Mouse (Mus musculus) inflammation-experienced regulatory T-cells, adult 6 months (primary cell): Measurements from ENCODE around the gene Cabp4. TPM values are rescaled to one million over a fixed set of nuclear protein-coding genes. Genes with fewer than 3 reads are reported as not detected.

Source experiments
- ATAC-seq: one replicate; pipeline ENCODE4 v1.8.0; 2017
- polyA plus RNA-seq, 3 experiments: library from polyadenylated mRNA; unstranded; fragments of 100-300 nt; shearing (Covaris generic); gene quantifications; one replicate each; pipeline ENCODE4 v1.2.1; 2017

Gene Cabp4
- polyA plus RNA-seq: 1 to 10 TPM in 1 of 3 experiments, under 1 TPM in 2; 0.91 to 1.1 (median 0.97) TPM

DNA sequence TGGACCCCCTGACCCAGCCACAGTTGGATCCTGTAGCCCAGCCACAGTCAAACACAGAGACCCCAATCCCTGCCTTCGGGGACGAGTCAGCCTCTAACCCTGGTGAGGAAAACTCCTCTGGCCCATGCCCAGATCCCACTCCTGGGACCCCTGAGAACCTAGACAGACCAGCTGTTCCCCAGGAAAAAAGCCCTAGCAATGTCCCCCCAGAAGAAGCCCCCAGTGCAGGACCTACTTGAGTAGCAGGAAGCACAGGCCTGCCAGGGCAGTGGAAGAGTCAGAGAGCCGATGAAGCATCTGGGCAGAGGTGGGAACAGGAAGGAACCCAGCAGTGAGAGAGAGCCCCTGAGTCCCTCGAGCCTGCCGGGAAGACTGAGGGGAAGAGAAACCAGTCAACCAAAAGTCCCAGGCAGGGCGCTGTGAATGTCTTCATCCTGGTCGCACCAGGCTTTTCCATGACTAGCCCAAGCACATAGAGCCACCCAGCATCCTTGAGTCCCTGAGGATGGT, at the start of gene Cabp4:
TSS of gene Cabp4 (minus strand) at position 275 of the 510 bp plus-strand sequence.
- no peak for ATAC-seq

DNA sequence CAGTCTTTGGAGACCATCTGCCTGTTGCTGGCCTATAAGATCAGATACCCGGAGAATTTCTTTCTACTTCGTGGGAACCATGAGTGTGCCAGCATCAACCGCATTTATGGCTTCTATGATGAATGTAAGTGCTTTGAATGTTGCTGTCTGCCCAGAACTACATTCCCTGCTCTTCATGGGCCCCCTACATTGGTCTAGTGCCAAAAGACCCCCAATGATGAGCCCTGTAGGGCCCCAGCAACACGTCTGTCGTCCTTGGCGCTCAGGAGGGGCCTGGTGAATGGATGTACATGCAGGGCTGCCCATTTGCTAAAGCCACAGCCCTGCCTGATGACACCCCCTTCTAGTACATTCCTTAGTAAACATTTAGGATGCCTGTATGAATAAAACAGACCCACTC, 49.3 kb upstream of the Cabp4 start:
- no peak for ATAC-seq

DNA sequence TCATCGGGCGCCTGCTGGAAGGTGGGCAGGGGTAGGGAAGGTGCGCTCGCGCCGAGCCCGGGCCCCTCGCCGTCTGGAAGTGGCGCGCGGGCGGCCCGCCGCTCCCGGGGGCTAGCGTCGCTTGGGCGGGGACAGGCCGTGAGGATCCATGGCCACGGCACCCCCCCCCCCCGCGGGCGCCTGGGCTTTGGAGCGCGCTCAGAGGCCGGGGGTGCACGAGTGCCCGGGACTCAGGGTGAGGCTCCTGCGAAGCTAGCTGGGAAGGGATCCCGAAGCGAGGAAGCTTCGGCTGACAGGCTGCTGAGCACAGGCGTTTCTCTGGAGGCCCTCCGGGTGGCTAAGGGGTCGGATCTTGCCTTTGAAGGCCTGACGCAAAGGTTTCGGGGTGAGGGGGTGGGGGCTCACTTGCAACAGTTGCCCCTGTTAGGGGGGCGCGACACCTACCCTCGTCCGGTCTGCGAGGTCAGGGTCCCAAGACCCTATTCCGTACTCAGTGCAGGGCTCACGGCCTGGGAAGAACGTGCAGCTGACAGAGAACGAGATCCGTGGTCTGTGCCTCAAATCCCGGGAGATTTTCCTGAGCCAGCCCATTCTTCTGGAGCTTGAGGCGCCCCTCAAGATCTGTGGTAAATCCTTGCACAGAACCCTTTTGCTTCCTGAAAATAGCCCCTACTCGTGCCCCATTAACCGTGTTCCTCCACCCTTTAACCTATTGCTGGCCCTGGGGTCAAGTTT, 48.6 kb upstream of the Cabp4 start:
- ATAC-seq: no peak

DNA sequence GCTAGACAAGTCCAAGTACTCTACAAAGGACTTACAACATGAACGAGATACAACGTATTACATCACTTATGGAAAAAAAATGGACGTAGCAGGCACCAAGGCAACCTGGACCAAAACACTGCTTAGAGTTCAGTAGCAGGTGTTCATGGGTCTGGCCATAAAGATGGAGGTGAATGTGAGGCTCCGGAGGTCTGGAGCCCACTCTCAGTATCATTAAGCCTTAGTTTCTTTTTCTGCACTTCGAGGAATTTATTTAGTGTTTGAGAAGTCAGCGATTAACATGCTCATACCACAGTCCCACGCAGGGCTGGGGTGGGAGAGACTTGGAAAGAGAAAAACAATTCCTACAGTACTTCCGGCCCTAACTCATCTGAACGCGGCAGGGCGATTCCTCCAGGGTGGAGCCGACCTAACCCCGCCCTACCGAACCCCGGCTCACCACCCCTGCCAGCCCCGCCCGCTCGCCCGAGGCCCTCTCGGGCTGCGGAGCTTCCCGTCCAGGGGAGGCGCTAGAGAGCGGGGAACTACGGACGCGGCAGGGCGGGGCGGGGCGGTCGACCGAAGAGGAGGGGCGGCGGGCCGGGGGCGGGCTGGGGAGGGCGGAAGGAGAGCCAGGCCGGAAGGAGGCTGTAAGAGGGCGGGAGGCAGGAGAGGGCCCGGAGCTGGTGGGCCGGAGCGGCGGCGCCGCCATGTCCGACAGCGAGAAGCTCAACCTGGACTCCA, 47.9 kb upstream of the Cabp4 start, which contains the start of gene Ppp1ca:
TSS of gene Ppp1ca (plus strand) at position 538 of the 723 bp plus-strand sequence.
- ATAC-seq: peak; percentile 85

DNA sequence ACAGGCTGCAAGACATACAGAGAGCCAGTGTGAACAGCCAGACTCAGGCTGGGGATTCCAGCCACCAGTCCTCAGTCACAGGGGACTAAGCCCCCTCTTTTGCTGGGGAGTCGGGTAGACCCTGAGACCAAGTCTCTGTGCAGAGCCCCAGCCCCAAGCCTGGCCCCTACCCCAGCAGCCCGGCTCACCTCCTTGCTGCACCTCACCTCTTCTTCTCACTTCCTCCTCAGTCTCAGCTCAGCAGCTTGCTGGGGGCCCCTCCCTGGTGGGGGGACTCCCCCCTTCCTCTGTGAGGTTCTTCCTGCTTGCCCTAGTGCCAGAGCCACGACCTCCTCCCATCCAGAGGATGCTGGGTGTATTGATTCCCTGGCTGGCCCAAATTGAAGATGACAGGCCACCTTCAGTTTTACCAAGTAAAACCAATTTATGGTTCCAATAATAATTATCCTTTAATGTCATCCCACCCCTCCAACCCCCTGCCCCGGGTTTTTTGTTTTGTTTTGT, 47.0 kb upstream of the Cabp4 start, which contains the start of gene Tbc1d10c:
TSS of gene Tbc1d10c (minus strand) at position 454 of the 504 bp plus-strand sequence.
- peak; percentile 71 for ATAC-seq

DNA sequence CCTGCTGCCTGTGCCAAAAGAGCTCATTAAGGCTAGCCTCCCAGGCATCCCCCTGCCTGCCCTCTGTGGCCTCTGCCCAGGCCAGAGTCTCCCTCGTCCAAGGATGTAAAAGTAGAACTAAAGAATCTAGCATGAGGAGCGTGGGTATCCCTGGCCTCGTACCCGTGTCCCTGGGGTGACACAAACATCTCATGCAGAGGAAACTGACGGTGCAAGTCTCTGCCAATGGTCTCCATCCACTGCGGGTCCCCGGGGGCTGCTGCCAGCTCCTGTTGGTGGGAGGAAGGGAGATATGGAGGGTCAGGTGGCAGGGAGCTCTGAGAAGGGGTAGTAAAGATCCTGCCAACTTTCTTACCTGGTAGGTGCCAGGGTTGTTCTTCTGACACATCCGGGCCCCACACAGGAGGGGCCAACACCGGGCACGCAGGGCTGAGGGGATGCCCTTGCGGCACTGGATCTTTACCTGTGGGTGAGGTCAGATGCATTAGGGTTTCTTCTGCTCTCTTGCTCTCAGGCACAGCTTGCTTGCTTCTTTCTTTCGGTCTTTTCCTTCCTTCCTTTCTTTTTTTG, 45.3 kb upstream of the Cabp4 start:
- no peak for ATAC-seq

DNA sequence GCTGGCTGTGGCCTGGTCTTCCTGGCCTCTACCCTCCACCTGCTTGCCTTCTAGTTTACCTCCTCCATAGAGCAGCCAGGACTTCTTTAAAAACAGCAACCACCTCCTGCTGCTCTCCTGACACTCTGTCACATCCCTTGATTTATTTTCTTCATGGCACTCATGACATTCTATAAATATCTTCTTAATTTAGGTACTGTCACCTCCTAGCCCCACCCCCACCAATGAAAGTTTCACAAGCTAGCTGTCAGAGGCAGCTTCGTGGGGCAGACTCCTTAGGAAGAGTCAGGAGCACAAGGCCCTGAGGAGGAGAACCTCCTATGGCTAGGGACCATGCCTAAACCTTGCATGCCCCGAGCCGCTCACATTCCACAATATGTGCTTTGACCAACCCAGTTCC, 43.5 kb upstream of the Cabp4 start:
- no peak for ATAC-seq

DNA sequence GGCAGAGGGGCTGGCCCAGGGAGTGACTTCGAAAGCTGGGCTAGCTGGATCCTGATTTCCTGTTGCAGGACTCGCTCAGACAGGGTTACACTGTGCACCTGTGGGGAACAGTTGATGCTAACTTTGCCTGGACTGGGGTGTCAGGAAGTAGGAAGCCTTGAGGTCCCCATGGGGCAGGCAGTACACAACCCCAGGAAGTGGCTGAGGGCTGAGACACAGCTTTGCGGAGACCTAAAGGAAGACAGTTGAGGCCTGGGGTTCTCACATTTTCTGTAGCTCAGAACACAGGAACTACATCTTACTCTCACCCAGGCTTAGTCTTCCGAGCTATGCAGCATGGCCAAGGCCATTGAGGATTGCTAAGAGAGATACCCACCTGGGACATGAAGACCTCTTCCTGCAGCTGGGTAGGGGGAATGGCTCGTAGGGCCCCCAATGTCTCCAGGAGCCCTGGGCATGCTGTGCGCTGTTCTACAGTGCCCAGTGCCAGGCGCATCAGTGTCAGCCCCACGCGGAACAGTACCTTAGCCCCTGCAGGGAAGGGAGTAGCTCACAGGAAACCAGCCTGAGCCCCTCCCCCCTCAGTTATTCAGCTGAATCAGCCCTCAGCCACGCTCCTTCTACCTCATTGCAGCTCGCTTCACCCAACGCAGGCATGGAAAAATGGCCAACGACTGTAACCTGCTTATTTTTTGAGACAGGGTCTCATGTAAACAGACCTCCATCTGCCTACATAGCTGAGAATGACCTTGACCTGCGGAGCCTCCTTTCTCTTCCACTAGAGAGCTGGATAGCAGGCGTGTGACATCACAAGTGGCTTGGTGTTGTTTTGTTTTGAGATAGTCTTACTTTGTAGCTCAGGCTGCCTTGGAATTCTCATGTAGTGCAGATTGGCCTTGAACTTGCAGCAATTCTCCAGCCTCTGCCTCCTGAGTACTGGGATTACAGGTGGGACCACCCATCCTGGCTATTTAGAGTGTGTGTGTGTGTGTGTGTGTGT, 41.4 kb upstream of the Cabp4 start:
- peak; percentile 77 for ATAC-seq

DNA sequence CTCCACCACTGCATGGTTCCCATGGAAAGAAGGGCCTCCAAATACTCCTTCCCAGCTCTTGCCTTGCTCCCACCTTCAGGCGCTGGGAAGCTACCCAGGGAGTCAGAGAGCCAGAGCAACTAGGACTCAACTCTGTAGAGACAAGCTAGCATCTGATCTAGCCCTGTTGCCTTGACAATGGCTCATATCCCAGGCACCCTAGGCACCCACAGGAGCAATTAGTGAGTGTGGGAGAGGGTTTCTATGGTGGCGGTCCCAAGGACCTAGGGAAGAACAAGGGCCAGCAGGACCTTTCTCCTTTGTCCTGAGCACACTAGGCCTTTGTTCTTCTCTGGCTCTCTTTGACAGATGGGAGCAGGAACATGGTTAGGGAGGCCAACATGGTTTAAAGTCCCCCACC, 39.9 kb upstream of the Cabp4 start:
- ATAC-seq: no peak

DNA sequence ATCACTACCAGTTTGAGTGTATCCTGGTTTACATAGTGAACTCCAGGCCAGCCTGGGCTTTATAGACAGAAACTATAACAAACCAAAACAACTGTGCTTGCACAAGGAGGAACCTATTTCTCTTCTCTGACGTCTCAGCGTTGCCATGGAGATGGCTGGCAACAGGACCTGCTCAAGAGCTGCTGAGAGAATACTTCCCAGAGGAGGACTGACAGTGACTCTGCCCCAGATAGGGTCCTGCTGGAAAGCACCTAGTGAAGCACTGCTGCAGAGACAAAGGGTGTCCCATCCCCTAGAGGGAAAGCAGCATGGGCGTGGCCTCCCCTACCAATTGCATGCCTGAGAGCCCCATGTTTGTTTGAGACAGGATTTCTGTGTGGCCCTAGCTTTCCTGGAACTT, 38.1 kb upstream of the Cabp4 start:
- peak; percentile 19 for ATAC-seq

DNA sequence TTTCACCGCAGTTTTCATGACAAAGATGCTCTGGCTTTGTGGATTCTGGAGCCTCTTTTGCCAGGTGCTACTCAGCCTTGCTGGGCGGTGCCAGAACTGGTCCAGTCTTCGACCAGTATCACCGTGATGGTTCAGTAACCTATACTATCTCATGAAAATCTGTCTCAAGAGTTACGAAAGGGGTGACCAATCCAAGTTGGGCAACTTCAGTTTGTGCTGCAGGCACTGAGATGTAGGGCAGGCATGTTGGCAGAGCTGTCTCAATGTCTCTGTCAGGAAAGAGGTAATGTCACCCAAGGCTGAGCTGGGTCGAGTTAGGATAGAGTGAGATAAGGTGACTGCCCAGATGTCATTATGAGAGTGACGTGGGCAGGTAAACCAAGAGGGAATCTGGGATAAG, 36.6 kb upstream of the Cabp4 start:
- ATAC-seq: no peak

DNA sequence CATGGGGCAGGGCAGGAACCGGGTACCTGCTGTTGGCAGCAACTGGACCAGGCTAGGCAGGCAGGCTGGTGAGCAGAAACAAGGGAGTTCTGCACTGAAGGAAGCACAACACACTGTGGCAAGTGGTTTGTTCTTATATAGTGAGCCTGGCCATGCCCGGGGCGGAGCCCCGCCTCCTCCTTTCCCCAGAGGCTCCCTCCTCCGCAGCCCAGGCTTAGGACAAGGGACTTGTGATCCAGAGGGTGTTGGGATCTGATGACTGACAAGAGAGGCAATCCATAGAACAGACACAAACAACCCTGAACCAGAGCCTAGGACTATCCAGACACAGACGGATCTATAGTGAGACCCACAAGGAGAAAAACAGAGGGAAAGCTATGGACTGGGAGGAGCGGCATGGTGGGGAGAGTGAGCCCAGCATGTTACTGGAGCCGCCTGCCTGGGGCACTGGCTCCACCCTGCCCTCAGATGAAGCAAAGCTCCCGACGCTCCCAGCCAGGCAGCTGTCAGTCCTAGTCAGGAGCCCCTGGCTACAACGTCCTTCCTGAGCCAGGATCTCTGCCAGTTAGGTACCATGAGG, 31.6 kb upstream of the Cabp4 start, which contains the start of gene Carns1:
TSS of gene Carns1 (minus strand) at position 112 of the 580 bp plus-strand sequence.
- no peak for ATAC-seq

DNA sequence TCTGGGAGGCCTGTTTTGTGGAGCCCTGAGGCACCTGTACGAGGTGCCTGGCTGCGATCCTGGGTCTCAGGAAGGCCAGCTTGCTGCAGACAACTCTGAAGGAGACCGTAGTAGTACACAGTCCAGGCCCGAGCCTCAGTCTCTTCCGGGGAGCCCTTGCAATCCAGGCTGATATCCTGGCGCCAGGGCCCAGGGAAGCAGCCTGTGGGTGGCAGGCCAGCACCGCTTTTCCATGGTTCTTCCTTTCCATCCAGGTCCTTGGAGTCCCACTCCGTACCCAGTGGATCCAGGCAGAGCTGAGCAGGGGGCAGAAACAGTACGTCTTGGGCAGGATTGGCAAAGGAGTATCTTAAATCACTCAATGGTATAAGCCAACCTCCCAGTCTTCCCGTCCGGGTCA, 29.1 kb upstream of the Cabp4 start:
- no peak for ATAC-seq

DNA sequence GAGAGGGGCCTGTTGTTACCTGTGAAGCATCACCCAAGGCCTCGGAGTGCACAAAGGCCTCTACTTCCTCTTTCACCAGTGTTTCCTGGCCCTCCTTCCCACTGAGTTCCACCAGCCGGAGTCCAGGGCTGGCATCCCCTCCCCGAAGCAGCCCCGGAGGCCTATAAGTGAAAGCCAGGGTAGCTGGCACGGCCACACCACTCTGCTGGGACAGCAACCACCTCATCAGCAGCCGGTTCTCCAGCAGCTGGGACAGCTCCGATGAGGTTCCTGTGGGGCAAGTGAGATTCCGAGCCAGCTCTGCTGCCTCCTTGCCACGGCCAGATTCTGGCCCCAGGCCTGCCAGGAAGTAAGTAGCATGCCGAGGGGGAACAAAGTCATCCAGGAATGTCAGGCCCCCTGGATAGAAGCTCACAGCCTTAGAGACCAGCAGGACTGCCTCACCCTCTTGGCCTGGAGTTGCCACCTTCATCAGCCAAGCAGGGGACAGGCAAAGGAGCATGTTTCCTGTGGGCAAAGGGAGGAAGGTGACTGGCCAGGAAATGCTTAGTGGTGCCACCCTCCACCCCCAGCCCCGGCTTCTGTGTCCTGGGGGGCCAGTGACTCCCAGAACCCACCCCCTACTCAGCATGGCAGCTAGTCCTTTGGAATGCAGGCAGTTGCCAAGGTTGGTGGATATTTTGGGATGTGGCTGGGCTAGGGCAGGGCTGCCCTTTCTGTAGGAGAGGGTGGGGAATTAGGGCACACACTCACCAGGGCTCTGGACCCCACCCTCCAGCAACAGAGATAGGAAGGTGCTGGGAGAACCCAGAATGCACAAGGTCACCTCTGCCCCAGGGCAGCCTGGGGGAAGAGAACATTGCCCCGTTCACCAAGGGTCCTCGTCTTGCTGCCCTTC, 27.8 kb upstream of the Cabp4 start:
- no peak for ATAC-seq

DNA sequence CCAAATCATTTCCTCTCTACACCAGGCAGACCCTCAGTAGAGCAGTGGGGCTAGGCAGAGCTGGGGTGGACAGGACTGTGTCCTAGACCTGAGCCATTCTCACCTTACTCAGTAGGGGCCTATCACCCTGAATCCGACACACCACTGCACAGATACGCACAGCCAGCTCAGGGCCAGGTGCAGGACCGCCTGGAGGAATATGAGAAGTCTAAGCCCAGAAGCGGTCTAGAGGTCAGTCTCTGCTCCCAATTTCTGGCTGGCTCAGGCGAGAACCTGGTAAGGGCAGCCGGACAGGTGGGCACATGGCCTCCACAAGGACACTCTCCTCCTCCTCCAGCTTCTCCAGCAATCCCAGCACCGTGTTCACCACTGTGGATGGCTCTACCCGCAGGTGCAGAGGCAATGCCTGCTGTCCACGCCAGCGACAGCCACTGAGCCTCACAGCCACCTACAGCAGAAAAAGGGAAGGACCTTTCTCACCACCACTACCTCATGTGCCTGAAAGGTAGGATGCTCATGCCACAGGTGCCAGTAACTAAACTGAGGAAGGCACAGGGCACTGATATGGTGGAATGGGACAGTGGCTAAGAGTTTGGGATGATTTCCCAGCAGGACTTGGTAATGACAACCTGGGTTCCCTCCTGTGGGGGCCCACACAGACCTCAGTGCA, 27.0 kb upstream of the Cabp4 start:
- ATAC-seq: no peak

DNA sequence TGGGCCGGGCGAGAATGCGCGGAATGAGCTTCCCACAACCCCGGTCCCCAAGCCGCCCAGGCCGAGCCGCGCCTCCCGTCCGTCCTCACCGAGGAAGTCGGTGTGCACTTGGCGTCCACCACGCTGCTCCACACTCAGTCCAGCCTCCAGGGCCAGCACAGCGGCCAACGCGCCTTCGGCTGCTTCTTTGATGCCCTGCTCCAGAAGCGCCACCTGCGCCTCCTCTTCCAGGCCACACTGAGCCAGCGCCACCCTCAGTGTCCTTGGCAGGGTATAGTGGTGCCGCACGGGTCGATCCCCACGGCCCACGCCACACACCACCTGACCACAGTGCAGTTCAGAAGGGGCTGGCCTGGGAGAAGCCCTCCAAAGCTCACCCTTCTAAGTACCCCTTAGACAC, 26.0 kb upstream of the Cabp4 start:
- ATAC-seq: peak; percentile 16

DNA sequence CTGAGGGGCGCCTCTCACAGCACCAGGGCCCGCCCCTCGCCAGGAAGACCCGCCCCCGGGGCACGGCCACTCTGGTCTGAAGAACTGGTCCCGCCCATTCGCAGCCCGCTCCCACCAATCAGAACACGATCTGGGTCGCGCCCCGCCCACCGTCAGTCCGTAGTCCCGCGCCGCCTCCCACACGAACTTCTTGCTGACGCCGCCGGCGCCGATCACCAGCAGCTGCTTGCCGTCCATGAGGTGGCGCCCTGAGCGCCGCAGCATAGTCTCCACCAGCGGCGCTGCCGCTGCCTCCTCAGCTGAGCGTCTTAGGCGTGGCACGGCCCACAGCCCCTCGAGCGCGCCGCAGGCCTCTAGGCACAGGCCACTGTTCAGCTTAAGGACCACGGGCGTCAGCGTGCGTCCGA, 25.5 kb upstream of the Cabp4 start:
- ATAC-seq: peak; percentile 96

DNA sequence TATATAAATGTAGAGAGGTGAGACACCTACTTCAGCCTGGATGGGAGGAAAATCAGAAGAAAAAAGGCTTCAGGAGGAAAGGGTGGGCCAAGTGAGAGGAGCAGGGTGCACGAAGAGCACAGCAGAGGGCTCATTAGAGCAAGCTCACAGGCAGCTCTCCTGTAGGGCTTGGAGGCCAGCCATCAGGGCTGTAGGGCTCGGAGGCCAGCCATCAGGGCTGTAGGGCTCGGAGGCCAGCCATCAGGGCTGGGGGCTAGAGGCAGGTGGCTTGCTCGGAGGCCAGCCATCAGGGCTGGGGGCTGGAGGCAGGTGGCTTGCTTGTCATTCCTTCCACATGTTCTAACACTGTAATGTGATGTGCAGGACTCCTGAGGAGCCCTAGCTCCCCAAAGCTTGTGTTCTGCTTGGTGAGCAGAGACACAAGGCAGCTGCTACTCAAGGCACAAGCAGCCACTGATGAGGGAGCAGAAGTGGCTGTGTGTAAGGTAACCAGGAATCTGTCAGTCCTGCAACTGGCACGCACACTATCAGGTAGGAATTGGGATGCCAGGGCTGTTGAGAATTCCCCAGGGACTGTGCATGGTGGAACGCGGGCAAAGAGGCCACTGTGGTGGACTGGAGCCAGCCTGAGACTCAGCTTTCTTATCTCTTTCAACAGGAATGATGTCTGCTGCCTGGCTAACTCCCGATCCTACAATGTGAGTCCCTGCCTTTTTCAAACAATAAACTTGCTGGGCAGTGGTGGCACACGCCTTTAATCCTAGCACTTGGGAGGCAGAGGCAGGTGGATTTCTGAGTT, 23.0 kb upstream of the Cabp4 start:
- no peak for ATAC-seq

DNA sequence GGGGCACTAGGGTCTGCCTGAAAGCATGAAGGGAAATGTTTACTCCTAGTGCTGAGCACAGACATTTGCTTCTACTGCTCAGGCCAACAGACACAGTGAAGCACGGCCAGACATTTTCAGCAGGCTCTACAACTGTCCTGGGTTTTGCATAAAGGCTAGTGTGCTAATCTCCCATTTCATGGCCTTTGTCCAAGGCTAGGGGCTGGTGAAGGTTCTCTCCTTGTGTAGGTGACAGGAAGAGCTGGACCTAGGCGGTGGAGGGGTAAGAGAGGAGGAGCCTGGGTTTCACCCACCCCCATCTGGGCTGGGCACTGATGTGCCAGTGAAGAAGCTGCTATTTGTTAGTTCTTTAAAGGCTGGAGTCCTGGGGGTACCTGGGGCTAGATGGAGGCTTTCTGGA, 20.9 kb upstream of the Cabp4 start:
- no peak for ATAC-seq
